Mouse (Mus musculus) left cerebral cortex, postnatal 36 days (tissue): ENCODE measurements around the gene Plxna2. TPM values are rescaled to one million over a fixed set of nuclear protein-coding genes. Genes with fewer than 3 reads are reported as not detected.

Experiments used
- DNase-seq, 2 experiments: peaks; one replicate each; pipeline ENCODE4 v3.0.0; 2021 to 2022; ENCODE audit warnings: low spot score in 2 of 2, mixed read lengths in 1 of 2
- intact Hi-C: fragments of 180-260 bp; cut with DNase I; formaldehyde crosslinking; loops from one replicate; pipeline ENCODE4 v1.15.1; 2025
- total RNA-seq, 2 experiments: library from RNA; stranded (reverse); gene quantifications; 2 replicates each; pipeline ENCODE4 v1.2.3; 2021

Plxna2 gene
- total RNA-seq, 2 experiments from 2014 or later: 88.2 to 106 TPM

DNA sequence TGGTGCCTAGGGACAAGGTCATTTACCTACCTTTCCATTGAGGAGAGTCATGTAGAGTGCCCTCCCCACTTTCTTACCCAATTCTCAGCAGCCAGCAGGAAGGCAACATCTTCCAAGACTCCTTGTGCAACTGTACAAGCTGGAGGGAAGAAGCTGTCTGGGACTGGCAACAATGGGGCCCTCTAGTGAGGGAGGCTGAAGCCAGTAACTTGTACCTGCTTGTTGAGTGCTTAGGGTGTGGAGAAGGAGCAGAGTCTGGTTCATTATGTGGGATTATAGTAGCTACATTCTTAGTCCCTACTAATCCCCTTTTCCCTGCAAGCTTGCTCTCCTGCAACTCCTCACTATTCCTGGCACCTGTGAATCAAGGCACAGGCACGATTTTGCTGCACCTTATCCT lies 32.1 kb downstream of the Plxna2 start:
- DNase-seq: no peak

DNA sequence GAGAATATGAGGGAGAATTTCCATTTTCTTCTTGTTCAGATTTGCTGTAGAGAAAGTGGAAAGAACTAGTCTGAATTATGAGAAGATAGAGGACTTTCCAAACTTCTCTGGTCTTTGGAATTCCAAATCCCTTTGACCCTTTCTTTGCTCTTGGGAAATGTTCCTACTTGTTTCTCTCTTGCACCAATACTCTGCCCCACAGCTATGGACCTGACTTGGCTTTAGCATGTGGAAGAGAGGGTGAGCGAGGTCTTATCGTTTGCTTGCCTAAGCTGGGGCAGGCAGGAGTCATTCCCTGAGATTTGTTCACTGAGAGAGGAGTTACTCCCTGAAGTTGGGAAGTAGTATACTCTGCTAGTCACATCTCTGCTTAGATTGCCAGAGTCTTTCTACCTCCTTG lies 32.5 kb downstream of the Plxna2 start:
- DNase-seq: no peak
- intact Hi-C loops: no loop called here

More for the DNA sequence above, 32.1 kb downstream of the Plxna2 start:
- intact Hi-C loops: no loop called here

DNA sequence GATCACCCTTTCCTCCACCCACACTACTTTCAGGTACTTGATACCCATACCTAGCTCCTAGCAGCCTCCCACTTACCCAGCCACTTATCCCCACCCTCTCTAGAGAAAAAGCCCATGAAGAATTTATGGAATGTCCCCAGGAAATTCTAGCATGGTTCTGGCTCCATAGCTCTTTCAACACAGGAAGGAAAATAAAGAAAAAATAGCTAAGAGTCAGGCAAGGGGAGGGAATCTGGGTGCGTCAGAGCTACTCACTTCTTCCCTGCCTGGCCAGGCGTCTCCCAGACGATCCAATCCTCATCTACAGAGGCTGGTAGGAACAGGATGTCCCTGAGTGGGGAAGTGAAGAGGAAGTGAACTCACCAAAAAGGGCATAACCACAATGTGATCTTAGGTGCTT lies 34.0 kb downstream of the Plxna2 start:
- intact Hi-C loops: no loop called here
- no peak for DNase-seq

DNA sequence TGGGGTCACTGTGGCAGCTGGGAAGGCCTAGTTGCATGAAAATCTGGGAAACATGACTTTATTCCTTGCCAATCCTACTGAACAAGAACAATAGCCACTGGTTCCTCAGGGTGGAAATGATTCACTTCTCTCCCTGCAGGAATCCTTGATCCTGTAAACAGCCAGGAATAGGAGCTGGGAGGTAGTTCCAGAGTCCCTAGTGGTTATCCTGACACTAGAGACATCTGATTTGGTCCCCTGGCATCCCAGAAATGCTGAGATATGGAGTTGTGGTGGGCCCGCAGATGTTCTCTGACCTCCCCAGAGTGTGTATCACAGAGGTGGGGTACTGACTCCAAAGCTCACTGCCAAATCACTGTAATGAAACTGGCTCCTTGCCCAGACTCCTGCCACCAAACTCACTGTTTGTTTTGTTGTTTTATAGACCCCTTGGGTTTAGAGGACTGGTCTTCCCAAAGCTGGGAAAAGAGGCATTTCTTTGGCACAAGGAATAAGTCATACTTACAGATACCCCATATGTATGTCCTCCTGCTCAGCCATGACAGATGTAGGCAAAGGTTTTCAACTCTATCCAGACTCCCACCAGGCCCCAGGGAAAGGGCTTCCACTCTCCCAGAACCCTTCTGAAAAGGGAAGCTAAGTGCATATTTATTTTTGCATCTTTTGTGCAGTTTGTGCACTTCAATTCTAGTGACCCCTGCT lies 40.6 kb downstream of the Plxna2 start:
- intact Hi-C loops: no loop called here

DNA sequence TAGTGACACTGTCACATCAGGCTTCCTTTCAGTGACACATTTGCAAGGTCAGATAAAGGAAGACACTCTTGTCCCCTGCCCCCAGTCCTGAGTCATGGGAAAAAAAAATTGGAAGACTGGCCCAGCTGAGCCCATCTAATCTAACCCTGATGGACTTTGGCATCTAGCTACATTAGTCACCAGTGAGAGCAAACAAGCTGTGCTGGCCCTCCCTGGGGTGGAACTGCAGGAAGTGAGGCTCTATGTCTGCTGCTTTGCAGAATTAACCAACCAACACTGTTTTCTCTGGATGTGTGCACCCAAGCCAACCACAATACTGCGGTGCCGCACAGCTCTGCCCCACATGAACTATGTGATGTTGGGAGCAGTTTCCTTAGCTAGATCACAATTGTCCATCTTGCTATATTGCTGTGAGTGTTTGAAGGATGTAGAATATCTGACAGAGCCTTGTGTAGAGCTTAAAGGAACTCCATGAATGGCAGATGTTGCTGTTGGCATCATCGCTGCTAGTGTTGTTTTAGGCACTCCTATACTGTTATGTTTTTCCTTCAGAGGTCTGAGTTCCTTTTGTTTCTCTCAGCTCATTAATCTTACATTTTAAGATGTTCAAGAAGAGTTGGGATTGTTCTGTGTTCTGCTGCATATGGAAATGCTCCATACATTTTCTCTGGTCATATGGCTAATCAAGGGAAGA lies 42.6 kb downstream of the Plxna2 start:
- intact Hi-C loops: no loop called here
- DNase-seq: no peak

More for the DNA sequence above, 40.6 kb downstream of the Plxna2 start:
- no peak for DNase-seq

DNA sequence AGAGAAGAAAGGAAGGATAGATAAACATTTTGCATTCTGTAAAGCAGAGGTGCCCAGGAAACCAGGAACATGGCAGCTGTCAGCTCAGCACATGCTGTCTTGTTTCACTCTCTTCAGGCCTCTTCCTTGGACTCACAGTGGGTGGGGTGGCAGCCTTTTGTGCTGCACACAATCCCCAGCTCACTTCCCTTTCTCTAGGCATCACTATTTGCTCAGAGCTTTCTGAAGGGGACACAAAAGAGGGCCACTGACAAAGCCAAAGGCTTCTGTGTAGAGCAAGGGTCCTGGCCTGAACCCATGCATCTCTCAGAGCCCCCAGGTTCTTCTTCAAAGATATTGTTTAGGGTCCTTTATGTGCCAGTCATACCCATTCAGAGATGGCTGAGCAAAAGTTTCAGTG lies 45.0 kb downstream of the Plxna2 start:
- intact Hi-C loops: no loop called here
- no peak for DNase-seq

DNA sequence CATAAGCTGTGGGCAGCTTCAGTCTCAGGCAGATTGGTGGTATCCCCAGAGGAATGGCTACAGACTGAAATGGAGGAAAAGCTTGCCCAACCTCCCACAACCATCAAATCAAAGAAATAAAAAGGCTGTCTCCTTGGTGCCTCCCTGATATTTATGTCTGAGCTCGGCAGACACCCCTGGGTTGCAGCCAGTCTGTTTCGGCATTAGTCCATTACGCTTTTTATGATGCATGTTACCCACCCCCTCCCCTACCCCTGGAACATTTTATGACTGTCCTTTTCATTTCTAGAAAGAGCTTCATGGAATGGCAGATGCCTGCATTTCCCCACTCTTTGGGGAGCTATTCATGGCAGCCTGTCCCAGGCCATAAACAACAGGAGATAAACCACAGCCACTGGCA lies 47.7 kb downstream of the Plxna2 start:
- intact Hi-C loops: no loop called here
- no peak for DNase-seq

DNA sequence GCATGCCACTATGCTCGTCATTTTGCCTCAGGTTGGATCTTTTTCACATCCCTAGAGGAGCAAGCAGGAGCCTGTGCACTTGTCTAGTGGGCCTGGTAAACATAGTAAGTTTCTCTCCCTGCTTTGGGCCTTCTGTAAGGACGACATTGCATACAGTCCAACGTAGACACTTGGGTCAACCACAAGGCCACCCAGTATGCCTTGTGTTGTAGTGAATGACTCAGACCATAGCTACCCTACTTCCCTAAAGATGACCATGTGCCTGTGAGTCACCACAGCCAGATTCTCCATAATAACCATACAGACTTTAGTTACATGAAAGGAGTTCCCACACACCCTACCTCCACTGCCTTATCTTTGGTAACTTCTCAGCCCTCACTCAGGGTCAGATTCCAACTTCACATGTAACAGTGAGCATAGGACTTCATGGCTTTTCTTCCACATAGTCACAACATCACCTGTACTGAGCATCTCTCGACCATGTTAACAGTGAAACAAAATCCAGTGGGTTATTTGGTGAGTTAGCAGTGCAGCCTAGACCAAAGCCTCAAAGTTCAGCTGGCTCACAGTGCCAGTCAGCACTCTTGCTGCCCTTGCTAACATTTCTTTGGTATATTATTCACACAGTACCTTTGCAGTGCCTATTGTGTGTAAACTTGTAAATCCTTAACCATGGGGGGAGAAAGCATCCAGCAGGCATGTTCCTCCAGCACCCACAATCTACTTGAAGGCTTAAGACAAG lies 53.9 kb downstream of the Plxna2 start:
- no peak for DNase-seq
- intact Hi-C loops: no loop called here

DNA sequence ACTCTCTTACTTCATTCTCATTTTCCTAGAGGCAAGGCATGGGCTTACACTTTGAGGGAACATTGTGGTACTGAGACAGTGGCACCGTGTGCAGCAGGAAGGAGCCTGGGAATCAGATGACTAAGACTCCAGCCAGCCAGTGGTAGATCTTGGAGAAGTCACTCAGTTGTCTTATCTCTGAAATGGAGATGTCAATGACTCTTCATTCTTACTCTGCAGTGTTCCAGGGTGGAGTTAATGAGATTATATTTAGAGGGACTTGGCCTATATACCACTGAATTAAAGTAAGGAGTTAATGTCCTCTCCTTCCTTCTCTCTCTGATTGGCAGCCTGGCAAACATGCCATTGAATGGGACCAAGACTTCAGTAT lies 54.5 kb downstream of the Plxna2 start:
- intact Hi-C loops: no loop called here
- no peak for DNase-seq

DNA sequence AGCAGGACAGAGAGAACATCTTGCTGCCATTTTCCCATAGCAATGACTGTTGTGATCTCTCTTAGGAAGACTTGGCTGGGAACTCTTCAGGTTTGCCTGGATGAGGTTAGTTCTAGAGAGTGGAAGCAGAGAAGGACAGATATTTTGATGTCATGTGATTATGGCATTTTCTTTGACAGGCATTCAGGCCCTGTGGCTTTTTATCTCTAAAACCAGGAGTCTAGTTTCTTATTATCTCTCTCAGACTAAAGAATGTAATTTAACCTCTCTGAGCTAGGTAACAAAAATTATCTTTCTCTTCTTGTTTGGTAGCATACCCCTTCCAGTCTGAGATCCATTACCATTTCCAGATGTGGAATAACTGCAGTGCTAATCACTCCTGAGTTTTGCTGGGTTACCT lies 55.2 kb downstream of the Plxna2 start:
- DNase-seq: no peak

DNA sequence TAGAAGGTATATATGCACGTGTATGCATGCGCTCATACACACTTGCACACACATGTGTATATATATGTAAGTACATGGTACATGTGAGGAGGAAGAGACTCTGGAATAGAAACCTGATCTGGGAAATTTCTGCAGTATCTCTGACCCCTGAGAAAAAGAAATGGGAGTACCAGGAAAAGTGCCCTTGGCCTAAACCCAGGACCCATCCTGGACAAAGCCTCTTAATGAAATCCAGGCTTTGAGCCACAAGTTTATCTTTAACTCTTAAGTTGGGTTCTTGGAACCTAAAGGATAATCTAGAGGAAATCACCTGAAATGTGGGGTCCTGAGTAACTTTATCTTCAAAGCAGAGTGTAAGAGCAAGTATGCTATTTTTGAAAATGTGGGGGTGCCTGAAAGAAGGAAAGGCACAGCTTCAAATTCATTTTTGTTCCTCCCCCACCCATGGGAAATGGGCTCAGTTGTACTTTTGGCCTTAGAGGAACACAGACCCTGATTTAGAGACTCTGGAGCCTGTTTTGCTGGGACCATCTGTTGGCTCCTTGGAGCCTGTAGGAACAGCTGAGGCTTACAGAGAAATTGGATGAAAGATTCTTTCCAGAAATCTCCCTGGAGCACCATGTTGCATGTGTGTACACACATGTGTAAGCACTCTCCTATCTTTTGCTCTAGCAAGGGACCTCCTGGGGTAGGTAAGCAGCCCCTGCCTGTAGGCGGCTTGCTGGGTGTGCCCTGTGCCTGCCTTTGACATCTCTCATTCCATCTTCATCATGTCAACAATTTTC lies 57.3 kb downstream of the Plxna2 start:
- no peak for DNase-seq
- intact Hi-C loops: no loop called here

More for the DNA sequence above, 55.2 kb downstream of the Plxna2 start:
- intact Hi-C loops: no loop called here

DNA sequence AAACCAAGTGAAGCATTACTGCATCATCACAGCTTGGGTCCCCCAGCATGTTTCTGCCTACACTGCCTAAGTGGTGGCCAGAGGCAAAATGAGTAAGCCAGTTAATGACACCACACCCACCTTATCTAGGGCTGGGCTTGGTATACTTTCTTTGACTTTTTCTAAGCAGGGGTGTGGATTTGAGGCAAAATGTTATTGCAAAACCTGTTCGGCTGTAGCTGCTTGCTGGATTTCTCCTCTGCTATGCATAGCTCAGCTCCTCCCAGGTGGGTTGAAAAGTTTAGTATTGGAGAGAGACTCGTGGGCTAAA lies 57.8 kb downstream of the Plxna2 start:
- intact Hi-C loops: no loop called here
- DNase-seq: no peak

DNA sequence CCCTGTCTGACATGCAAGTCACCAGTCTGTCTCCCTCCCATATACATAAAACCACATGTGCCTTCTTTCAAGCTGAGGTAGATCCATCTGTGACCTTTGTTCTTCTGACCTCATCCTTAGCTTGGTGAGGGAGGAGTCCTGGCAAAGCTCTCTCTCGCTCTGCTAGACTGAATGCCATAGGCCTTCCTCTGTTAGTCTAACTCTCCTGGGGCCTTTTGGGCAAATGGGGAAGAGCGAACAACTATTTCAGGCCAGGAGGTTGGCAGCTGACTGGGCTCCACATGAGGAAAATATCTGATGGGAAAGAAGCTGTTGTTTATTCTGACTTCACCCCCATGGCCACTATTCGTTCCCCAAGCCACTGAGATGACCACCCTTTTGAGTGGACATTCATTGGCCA lies 59.9 kb downstream of the Plxna2 start:
- intact Hi-C loops: no loop called here
- DNase-seq: no peak

DNA sequence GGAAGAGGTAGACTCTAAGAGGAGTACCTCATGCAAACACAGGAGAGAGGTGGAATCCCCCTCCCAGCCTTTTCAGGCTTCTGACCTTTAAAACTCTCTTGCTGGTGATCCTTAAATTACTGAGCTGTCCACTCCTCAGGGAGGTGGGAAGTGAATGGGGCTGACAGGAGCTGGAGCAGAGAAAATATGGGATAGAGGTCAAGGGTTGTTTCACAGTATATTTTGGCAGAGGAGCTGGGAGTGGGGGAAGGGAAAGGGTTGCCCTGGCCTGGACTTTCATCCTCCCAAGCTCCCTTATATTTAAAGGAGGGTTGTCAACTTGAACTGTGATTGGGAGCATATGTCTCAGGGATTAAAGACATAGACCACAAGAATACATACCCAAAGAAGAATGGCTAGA lies 61.1 kb downstream of the Plxna2 start:
- intact Hi-C loops: no loop called here

DNA sequence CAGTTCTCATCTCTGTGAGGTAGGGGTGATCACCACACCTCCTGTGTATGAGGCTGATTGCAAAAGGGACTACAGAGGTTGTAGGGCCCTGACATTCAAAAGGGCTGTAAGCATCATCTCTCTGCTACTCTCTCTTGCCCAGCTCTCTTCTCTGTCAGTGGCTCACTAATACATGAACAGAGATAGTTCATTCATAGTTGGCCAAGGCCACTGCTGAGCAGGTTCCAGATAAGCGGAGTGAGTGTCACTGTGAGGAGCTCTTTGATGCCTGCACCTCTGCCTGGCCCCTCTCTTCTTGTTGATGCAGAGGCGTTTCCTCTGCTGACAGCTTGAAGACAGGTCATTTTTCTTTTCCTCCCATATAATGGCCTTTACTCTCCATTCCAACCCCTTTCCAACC lies 62.1 kb downstream of the Plxna2 start:
- DNase-seq: no peak
- intact Hi-C loops: no loop called here

More for the DNA sequence above, 61.1 kb downstream of the Plxna2 start:
- no peak for DNase-seq

DNA sequence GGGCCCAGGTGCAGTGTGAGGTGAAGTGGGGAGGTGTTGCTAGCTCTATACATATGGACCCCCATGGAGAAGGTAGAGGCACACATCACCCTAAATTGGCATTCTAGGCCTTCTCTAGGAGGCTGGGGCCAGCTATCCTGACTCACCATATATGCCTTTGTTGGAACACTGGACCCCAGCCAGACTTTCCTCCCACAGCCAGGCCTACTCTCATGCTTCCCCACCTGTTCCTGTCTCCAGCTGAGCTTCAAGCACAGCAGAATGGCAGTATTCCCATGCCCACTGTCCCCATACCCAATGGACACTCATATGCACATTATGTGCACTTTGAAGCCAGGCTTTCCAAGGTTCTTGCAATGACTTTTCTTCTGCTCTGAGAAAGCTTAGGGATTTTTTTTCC lies 64.0 kb downstream of the Plxna2 start:
- intact Hi-C loops: no loop called here
- DNase-seq: peak; percentile 86 to 87

DNA sequence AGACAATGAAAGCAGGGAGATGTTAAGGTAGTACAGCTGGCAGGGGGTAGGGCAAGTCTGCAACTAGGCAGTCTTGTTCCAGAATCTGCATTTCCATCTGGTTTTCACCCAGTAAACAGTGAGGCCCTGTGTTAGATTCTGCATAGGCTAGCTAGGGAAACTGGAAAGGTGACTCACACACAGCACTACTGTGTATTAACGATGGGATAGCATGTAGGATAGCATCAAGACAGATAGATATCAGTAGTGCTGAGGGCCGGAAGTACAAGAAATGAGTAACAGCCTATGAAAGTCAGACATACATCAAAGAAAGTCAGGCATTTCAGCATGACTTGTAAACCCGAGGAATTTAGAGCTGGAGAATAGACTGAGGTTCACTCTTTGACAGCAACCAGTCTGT lies 65.1 kb downstream of the Plxna2 start:
- intact Hi-C loops: no loop called here
- no peak for DNase-seq

DNA sequence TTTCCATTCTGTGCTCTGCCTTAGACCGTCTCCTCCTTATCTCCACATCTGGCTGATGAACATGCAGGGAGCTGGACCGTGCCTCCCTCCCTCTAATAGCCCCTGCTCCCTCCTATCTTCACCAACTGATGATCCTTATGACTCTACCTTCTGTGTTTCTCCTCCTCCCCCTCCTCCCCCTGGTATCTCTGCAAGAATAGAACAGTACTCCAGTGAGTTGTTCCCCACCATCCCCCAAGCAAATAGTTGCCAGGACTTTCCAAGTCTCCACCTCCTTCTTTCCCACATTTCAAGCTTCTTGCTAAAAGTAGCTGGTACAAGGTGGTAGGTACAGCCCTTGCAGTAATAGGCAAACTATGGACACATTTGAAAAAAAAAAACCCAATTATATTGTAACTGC lies 67.9 kb downstream of the Plxna2 start:
- intact Hi-C loops: no loop called here

DNA sequence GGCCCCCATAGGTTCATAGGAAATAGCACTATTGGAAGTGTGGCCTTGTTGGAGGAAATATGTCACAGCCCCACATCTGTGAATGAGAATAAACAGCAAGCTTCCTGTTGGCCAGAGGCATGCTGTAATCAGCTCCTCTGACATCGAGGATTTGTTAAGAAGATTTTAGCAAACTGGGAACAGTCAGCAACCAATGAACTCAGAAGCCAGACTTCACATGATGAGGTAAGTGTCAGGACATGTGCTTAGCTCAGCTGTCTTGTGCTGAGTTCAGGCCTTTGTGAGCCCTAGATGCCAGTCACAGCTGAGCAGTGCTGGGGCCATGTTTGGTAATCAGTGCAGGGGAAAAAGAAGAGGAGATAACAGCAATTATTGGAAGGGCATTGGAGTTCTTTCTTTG lies 69.7 kb downstream of the Plxna2 start:
- intact Hi-C loops: no loop called here

More for the DNA sequence above, 67.9 kb downstream of the Plxna2 start:
- peak; percentile 56 to 64 for DNase-seq

DNA sequence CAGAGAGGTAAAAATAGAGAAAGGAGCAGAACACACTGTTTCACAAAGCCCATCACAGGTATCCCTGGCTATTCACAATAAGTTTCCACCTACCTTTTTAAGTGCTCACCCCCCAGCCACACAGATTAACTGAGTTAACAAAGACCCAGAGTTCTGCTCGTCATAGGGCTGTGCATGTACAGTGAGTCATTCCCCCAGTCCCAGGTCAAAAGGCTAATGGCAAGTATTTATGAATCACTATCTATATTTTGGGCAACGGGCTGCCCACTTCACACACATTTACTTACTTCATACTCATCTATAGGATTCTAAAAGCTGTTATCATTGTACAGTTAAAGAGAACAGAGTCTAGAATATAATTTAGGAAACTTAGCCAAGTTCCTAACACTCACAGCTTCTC lies 70.1 kb downstream of the Plxna2 start:
- no peak for DNase-seq
- intact Hi-C loops: no loop called here

More for the DNA sequence above, 69.7 kb downstream of the Plxna2 start:
- no peak for DNase-seq
